Mouse (Mus musculus): ENCODE data around the gene Nyx.

The Nyx gene

DNA sequence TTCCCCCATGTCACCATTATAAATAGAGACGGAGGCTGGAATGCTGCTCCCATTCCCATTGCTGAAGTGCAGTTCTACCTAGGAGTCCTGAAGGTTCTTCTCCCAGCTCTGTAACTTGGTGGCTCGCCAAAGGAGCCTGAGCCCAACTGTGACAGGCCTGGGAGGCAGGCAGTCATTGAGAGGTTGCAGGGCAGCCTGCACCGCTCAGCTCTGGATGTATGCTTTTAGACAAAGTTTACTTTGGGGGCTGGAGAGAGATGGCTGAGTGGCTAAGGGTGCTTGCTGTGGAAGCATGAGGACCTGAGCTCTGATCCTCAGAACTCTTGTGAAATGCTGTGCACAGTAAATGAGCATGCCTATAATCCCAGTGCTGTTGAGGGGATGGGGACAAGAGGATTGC, 25.0 kb downstream of the Nyx start:
- DNase-seq (ENCODE audit: low read depth in 2 of 2, low spot score in 2 of 2) = no peak

- no peak for DNase-seq (ENCODE audit: low read depth in 2 of 2, low spot score in 2 of 2)
These were observed 27.0 kb downstream of the Nyx start for GRCm38 (mm10) chrX:13492922-13493321.

DNA sequence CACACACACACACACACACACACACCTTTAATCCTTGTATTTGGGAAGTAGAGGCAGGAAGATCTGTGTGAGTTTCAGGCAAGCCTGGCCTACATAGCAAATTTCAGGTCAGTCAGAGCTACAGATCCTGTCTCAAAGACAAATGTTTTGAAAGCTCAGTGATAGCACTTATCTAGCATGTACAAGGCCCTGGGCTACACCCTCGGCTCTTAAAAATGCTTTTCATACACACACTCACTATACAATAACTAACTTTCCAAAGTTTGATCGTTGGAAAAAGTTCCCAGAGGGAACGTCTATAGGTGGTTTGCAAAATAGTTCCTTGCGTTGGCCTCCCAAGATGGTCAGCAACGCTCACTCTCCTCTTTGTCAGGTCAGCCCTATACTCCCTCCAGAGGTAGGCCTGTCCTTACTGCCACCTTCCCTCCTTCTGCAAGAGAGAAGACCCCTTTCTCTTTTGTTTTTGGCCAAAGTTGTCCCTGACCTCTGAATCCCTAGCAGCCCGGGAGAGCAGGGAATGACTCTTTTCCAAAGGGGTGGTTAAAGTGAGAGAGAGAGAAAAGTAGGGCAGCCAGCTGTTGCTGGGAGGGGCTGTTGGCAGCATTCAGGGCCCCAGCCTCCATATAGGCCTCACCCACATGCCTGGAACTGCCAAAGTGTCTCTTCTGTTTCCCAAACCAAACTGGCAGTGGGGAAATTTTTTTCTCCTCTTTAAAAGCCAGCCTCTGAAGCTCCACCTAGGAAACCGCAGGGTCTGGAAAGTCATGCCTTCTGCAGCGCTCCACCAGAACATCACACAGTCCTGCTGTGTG, 29.2 kb downstream of the Nyx start:
- no peak for DNase-seq (ENCODE audit: low read depth in 2 of 2, low spot score in 2 of 2)

DNA sequence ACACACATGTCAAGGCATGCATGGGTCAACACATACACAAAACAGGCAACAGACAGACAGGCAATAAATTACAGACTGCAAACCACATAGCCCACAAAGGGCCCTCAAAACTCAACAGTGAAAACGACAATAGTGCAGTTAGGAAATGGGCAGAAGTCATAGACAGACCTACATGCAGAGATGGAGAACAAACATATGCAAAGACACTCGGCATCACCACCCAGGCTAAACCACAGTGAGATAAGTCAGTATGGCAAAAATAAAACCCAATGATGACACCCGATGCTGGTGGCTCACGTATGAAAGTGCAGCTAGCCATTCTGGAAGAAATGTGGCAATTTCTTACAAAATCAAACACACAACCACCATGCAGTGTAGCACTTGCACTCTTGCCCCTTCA, 34.4 kb downstream of the Nyx start:
- DNase-seq (ENCODE audit: low read depth in 2 of 2, low spot score in 2 of 2) = no peak

DNA sequence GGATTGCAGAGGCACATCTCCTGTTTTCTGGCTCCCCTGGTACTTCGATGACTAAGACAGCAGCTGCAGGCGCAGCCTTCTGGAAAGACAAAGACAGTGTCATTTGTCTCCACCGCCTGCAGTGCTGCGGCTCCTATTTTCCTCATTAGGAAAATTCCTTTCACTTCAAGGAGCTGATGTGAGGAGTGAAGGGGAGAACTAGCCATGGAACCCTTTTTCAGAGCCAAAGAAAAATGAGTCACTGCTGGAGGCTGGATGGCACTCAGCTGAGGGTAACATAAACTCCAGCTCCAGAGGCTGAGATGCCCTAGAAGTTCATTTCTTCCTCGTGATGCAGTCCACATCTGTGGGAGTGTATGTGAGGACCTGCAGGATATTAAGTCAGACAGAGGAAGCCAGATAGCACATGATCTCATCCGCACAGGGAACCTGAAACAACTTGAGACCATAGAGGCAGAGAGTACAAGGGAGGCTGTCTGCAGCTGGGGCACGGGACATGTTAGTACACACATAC, 37.0 kb downstream of the Nyx start:
- no peak for DNase-seq (ENCODE audit: low read depth in 2 of 2, low spot score in 2 of 2)

- no peak for DNase-seq (ENCODE audit: low read depth in 2 of 2, low spot score in 2 of 2)
These were observed 38.5 kb downstream of the Nyx start for GRCm38 (mm10) chrX:13504389-13504788.

- DNase-seq (ENCODE audit: low read depth in 2 of 2, low spot score in 2 of 2) = no peak
These were observed 40.5 kb downstream of the Nyx start for GRCm38 (mm10) chrX:13506376-13506775.

- DNase-seq (ENCODE audit: low read depth in 2 of 2, low spot score in 2 of 2) = no peak
These were observed 47.2 kb downstream of the Nyx start for GRCm38 (mm10) chrX:13513127-13513526.

DNA sequence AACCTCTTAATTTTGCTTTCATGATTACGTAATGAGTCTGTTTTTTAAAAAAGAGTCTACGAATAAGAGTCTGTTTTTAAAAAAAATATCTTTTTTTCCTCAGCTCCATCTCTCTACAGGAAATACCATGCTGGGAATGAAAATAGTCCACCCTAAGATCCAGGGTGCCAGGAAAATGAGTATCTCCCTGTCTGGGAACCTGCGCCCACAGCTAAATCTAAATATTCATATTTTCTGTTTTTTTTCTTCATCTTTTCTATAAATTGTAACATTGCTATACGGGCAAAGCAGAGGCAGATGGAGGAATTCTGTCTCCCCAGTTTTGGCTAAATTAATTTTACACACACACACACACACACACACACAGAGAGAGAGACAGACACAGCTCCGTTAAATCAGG, 48.0 kb downstream of the Nyx start:
- DNase-seq (ENCODE audit: low read depth in 2 of 2, low spot score in 2 of 2) = no peak

- peak; percentile 3 to 8 for DNase-seq (ENCODE audit: low read depth in 2 of 2, low spot score in 2 of 2)
These were observed 50.5 kb downstream of the Nyx start for GRCm38 (mm10) chrX:13516451-13516850.

GRCm38 (mm10) chrX:13518019-13518418, 52.1 kb downstream of the Nyx start:
- DNase-seq (ENCODE audit: low read depth in 2 of 2, low spot score in 2 of 2) = no peak

DNA sequence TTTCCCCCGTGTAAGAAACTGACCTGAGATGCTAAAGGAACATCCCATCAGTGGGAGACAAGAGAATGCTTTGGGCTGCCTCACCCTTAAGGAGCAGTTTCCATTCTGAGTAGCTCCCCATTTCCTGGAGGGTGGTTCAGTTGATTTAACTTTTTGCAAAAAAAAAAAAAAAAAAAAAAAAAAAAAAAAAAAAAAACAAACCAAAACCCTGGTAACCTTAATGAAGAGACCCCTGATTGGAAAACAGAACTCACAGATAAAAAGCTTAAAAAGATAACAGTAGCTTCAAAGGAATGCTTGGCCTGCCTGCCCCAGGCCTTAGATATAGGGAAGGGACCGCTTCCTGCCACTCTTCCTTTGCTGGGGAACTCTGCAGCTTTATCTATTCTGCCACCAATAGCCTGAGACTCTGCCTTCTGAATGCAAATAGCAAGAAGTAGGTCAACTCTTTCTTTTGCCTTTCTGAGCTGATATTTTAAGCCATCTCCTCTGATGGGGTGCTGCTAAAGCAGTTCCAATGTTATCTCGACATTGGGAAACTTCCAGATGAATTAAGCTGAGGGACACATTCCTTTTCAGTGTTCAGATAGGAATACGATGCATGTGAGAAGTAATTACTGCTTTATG, 53.0 kb downstream of the Nyx start:
- DNase-seq (ENCODE audit: low read depth in 2 of 2, low spot score in 2 of 2) = no peak

GRCm38 (mm10) chrX:13519408-13519783, 53.5 kb downstream of the Nyx start:
- DNase-seq (ENCODE audit: low read depth in 2 of 2, low spot score in 2 of 2) = no peak

GRCm38 (mm10) chrX:13520566-13520965, 54.7 kb downstream of the Nyx start:
- DNase-seq (ENCODE audit: low read depth in 2 of 2, low spot score in 2 of 2) = no peak

GRCm38 (mm10) chrX:13521288-13521687, 55.4 kb downstream of the Nyx start:
- DNase-seq (ENCODE audit: low read depth in 2 of 2, low spot score in 2 of 2) = no peak
